Mouse (Mus musculus) urinary bladder, adult 18-20 months (tissue): ENCODE measurements around the gene Thra.
A peak's percentile ranks its signal among the peaks of the same experiment; 100 is the strongest.
"Not testable (repeated sequence)": the region's sequence is repeated elsewhere in the genome, so short reads cannot be mapped to it uniquely, and the experiment has no call there.

Experiments
- DNase-seq, 2 experiments: peaks; one replicate each; pipeline ENCODE4 v3.0.0; 2022; ENCODE audit warnings: low spot score in 2 of 2, mixed read lengths in 2 of 2

Thra gene

DNA sequence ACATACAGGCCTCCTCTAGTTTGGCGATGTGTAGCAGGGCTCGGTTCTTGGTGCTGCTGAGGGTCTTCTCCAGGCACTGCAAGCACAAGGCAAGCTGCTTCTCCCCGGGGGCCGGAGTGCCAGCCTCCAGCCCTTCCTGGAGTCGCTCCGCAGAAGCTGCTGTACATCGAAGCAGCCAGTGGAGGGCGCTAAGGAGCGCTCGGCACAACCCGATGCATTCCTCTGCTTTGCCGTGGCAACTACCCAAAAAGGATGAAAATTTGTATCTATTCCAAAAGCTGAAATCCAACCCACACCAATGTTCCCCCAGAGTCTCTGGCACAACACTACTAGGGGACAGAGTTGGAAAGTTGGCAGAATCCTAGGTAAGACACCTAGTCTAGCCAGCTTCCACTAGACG, 22.5 kb upstream of the Thra start:
- peak in 1 of 2 experiments; percentile 28 for DNase-seq

DNA sequence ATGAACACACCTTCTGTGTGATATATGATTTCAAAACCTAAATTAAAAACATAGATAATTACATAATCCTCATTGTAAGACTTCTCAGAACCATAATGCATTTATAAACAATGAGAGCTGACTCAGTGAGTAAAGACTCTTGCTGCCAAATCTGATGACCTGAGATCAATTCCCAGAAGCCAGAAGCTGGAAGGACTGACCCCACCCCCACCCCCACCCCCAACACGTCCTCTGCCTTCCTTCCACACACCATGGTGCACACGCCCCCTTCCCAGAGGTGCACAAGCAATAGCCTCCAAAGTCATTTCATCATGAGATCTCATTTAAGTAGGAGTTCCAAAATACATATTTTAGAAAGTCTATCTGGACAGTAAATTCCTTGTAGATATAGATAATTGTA, 19.7 kb upstream of the Thra start:
- no peak for DNase-seq

- DNase-seq, result peak; percentile 18 to 64
These were observed 18.8 kb upstream of the Thra start for GRCm38 (mm10) chr11:98721458-98722226.

GRCm38 (mm10) chr11:98723098-98723497, 17.3 kb upstream of the Thra start:
- DNase-seq, result no peak

GRCm38 (mm10) chr11:98725926-98726506, 14.4 kb upstream of the Thra start:
- no peak for DNase-seq

DNA sequence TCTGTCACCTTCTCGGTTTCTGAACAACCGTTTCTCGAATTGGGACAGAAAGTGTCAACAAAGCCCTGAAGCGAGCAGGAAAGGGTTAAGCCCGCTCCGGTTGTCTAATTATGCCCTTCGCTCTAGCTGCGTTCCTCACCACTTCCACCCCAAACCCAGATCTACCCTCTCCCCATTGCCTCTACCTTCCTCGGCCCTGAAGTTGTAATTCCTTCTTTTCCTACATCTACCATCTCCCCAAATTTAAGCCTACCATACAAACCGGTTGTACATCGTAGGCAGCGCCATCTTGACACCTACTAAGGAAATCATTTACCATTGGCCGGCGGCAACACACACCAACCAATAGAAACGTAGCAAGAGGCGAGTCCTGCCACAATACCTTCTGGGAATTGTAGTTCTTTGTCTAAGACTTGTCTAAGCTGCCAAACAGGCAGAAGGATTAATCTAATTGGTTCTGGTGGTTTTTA, 11.3 kb upstream of the Thra start, which contains the start of gene Med24:
Med24 (minus strand) TSS at position 317 of the 470 bp plus-strand sequence.
- peak; percentile 52 to 86 for DNase-seq

DNA sequence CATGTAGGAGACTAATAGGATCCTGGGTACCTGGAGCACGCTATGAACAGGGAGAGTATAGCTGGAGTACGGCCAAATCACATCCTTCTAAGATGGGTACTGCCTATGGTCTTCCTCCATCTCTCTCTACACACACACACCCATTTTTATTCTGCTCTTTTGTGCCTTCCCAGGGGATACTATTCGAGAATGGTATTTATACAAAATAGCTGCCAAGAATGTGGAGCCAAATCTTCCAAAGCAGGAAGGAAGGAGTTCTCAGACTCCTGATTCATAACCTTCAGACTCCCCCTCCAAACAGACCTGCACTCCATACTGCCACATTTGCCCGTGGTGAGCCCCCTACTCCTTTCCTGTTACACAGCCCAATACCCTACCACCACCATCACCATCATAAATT, 9.7 kb upstream of the Thra start:
- no peak for DNase-seq

- no peak for DNase-seq
These were observed 9.3 kb upstream of the Thra start for GRCm38 (mm10) chr11:98731134-98731533.

GRCm38 (mm10) chr11:98734020-98734419, 6.4 kb upstream of the Thra start:
- no peak for DNase-seq

- no peak for DNase-seq
These were observed 5.3 kb upstream of the Thra start for GRCm38 (mm10) chr11:98735111-98735510.

GRCm38 (mm10) chr11:98736176-98736575, 4.3 kb upstream of the Thra start:
- DNase-seq, result no peak

DNA sequence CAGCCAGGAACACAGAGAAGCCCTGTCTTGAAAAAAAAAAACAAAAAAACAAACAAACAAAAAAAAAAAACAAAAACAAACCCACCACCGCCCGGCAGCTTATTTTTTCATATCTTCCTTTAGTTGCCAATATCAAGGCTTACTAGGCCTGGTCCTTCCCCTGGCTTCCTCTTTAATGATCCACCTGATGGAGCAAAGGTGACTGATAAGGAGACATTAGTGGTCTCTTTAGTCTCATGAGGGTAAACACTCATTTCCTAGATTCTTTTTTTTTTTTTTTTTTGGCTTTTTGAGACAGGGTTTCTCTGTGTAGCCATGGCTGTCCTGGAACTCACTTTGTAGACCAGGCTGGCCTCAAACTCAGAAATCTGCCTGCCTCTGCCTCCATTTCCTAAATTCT, 3.2 kb upstream of the Thra start:
- DNase-seq, result not testable (repeated sequence)

DNA sequence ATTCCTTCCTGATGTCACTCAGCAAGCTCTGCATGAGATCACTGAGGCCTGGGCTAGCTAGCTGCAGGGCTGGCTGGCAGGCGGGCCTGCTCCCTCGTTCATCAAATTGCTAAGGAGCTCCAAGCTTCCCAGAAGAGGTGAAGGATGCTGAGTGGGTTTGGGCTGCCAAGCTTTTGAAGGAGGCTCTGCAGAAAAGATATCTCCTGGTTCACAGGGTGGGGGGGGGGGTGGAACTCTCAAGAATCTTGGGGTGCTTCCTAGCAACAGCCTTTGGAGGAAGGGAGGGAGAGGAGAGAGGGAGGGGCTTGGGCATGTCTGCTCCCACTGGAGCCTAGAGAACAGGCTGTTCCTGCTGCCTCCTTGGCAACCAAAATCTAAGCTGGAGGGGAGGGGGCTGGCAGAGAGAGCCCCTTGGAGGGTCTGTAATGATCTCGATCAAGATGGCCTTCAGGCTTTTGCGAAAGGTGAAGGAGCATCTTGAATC, 2.0 kb upstream of the Thra start:
- no peak for DNase-seq

GRCm38 (mm10) chr11:98738925-98739324, 1.5 kb upstream of the Thra start:
- DNase-seq, result no peak

DNA sequence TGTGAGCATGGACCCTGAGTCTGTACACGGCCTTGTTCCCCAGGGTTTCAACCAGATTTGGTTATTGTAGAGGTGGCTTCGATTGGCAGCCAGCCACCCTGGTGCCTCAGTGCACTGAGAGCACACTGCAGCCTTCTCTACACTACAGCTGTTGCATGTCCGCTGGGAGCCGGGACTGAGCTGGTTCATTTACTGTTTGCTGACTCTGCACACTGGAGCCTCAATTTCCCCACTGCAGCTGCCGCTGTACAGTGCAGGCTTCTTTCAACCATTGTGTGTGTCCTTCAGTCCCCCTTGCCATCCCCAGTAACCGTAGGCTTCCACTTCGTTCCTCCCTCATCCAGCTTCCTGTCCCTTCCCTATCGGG, 429 bp upstream of the Thra start:
- peak in 1 of 2 experiments; percentile 28 for DNase-seq

- DNase-seq, result peak in 1 of 2 experiments; percentile 23
These were observed 698 bp downstream of the Thra start for GRCm38 (mm10) chr11:98741051-98741620.

- peak; percentile 67 to 82 for DNase-seq
These were observed 1.4 kb downstream of the Thra start for GRCm38 (mm10) chr11:98741622-98742396.

DNA sequence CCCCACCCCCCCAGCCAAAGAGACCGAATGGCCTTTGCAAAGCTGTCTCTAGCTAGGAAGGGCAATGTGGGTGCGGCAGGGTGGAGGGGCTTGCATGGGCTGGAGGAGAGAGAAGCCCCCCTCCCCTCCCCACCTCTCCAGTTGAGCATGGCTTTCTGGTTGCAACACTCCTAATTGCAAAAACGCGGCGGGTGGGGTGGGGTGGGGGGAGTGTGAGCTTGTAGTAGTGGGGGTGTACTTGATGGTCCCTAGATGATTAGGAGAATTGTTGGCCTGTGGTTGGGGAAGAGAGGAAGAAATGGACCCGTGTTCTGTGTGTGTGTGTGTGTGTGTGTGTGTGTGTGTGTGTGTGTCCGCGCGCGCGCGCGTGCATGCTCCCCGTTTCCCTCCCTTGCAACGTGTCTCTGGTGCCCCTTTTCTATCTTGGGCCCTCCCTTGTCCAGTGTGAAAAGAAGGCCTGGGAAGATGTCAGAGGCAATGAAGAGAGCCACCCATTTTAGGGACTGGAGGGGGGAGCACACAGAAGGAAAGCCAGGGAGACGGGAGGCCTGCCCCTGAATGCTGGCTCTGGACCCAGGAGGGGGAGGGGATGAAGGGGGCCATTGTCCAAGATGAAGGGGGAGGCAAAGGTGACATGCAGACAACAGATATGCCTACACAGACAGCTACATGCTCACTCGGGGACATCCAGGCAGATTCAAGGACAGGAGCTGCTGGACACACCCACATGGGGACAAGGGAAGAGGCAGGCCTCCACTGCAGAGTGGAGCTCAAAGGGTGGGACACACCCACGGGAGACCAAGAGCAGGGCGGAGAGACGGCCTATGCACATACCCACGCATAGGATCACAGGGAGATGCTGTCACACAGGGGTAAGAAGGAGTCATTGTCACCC, 2.2 kb downstream of the Thra start:
- DNase-seq, result peak in 1 of 2 experiments; percentile 39

DNA sequence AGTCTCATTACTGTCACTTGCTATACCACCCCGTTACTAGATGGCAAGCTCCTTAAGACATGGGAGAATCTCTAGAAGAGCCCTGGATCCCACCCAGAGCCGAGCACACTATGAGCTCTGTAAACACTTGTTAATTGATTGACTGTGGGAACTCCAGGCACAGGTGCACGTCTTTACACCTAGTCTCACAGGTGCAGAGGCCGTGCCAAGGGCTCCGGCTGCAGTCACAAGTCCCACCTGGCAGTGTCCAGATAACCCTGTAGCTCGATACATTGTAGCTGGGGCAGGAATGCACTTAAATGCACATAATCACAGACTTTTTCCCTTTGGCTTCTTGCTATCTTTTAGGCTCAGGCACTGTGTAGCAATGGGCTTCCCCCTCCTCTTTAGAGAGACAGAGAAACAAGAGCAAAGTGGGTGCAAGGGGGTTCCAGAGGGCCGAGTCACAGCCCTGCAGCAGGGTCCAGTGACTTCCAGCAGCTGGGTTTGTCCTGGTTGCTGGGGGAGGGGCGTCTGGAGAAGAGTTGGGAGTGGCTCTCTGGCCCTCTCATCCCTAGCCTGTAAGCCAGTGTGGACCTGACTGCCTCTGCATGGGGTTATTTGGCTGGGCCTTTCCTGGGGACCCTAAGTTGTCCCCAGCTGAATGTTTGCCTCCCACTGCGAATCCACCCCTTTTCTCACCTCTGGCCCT, 3.4 kb downstream of the Thra start:
- DNase-seq, result peak in 1 of 2 experiments; percentile 27

DNA sequence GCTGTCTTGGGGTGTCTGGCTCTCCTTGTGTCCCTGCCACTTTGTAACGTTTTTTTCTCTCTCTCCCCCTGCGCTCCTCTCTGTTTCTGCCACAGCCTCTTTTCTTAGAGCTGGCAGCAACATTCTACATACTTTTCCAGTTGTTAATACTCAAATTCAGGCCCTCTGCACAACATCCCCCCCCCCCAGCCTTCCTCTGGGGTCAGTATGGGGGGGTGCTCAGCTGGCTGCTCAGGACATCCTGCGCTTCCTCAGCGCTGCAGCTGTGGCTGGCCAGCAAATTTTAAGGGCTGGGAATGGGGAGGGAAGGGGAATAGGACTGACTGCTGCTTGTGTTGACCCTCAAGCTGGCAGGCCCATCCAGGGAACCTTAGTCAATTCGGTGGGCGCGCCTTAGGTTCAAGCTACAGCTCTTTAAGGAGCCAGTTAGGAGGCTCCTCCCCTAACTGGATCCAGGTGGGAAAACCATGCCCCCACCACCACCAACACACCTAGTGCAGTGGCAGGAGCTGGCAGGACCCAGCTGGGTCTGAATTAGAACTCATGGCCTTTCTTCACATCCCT, 4.1 kb downstream of the Thra start:
- no peak for DNase-seq
